In genomic region chr1:163359521-163359920, GRCm38 (mm10) we compare ENCODE assay signal across 22 mouse cellular contexts. TPM values are rescaled to one million over a fixed set of nuclear protein-coding genes. Genes with fewer than 3 reads are reported as not detected.
DNase-seq lines count a peak whose midpoint lies in the region; ATAC-seq and TF ChIP-seq lines count a peak whose summit lies in the region.
"Had no signal": no experiment of that assay in that cellular context is flagged by ENCODE, and none has a peak within 500 bp of the region (broad histone marks: within the 10 kb centered on the region; RNA-seq: fewer than 3 reads in every experiment).

No protein-coding gene starts in this region.

- H3K9me3 ChIP-seq in embryonic facial prominence, embryonic 12.5 days = no peaks in the 10 kb centered on the region
- no peaks in the 10 kb centered on the region for H3K9me3 ChIP-seq in limb, embryonic 10.5 days (replicated peaks)
- no peaks in the 10 kb centered on the region for H3K9me3 ChIP-seq in limb, embryonic 14.5 days (ENCODE audit: control insufficient read depth, low read length)
- H3K9me3 ChIP-seq: heart, embryonic 13.5 days; hindbrain, embryonic 15.5 days had no signal

- no peak for ATAC-seq in embryonic facial prominence, embryonic 12.5 days (ENCODE audit: insufficient number of reproducible peaks, insufficient read depth, low FRiP score, low TSS enrichment)
- ATAC-seq in limb, embryonic 14.5 days (ENCODE audit: low FRiP score, low read depth) = no peak
- ATAC-seq: activated CD4-positive, CD25-positive, alpha-beta regulatory T cell, adult 4 months; forebrain, embryonic 14.5 days; intestine, postnatal 0 days; Patski had no signal

- peak; percentile 61 for DNase-seq in 3T3-L1 (ENCODE audit: low read depth, low spot score)
- DNase-seq in limb, embryonic 10.5 days (ENCODE audit: low spot score) = no peak
- DNase-seq in limb, embryonic 14.5 days (ENCODE audit: low spot score) = no peak
- no peak for DNase-seq in cerebellum, adult 2 months
- DNase-seq in natural killer cell, adult 2 months (ENCODE audit: low spot score in 2 of 2) = no peak
- DNase-seq in heart, adult 8-10 months (ENCODE audit: low spot score) = no peak
- DNase-seq: adrenal gland, adult 8-10 months; adrenal gland, postnatal 36 days; cerebellum, adult 8-10 months; cerebellum, postnatal 14 days; gastrocnemius, adult 2 months; gastrocnemius, postnatal 25 days; heart, postnatal 36 days had no signal

- no peaks in the 10 kb centered on the region for H3K36me3 ChIP-seq in embryonic facial prominence, embryonic 12.5 days
- H3K36me3 ChIP-seq in limb, embryonic 10.5 days = no peaks in the 10 kb centered on the region
- H3K36me3 ChIP-seq in limb, embryonic 14.5 days (ENCODE audit: control insufficient read depth, insufficient read depth, low read length) = no peaks in the 10 kb centered on the region
- H3K36me3 ChIP-seq: heart, embryonic 13.5 days; hindbrain, embryonic 15.5 days had no signal

- peak overlapping the region; percentile 18; the same call in 1 of the 2 replicates for H3K4me3 ChIP-seq in embryonic facial prominence, embryonic 12.5 days
- peak overlapping the region; percentile 46 for H3K4me3 ChIP-seq in limb, embryonic 10.5 days
- H3K4me3 ChIP-seq in limb, embryonic 14.5 days (replicated peaks; ENCODE audit: low read length) = peak overlapping the region; percentile 25
- no peak overlapping the region for H3K4me3 ChIP-seq in cerebellum, adult 2 months (replicated peaks; ENCODE audit: insufficient read depth, low read depth, low read length)
- H3K4me3 ChIP-seq: gastrocnemius, adult 2 months; heart, embryonic 13.5 days; hindbrain, embryonic 15.5 days had no signal

- no peaks in the 10 kb centered on the region for H3K27me3 ChIP-seq in embryonic facial prominence, embryonic 12.5 days
- H3K27me3 ChIP-seq in limb, embryonic 10.5 days (ENCODE audit: low read depth, poor library complexity, severe bottlenecking) = no peaks in the 10 kb centered on the region
- H3K27me3 ChIP-seq in limb, embryonic 14.5 days (ENCODE audit: control insufficient read depth, insufficient read depth, low read length) = no peaks in the 10 kb centered on the region
- H3K27me3 ChIP-seq in cerebellum, adult 2 months (ENCODE audit: control insufficient read depth, insufficient read depth, low read length) = no peaks in the 10 kb centered on the region
- H3K27me3 ChIP-seq: heart, embryonic 13.5 days; hindbrain, embryonic 15.5 days had no signal

- 65% methylated on average over 3 of the region's 3 CpGs for WGBS in embryonic facial prominence, embryonic 12.5 days
- 89% methylated on average over 3 of the region's 3 CpGs for WGBS in limb, embryonic 10.5 days
- WGBS in limb, embryonic 14.5 days = 70% methylated on average over 3 of the region's 3 CpGs
- 71% methylated on average over 3 of the region's 3 CpGs for WGBS in cerebellum, adult 2 months

- H3K4me1 ChIP-seq in embryonic facial prominence, embryonic 12.5 days = peaks cover 34% of the 10 kb centered on the region
- peaks cover 88% of the 10 kb centered on the region for H3K4me1 ChIP-seq in limb, embryonic 10.5 days
- peaks cover 45% of the 10 kb centered on the region for H3K4me1 ChIP-seq in limb, embryonic 14.5 days (ENCODE audit: control insufficient read depth, insufficient read depth, low read length)
- no peaks in the 10 kb centered on the region for H3K4me1 ChIP-seq in cerebellum, adult 2 months (ENCODE audit: control insufficient read depth, insufficient read depth, low read length)
- H3K4me1 ChIP-seq: hindbrain, embryonic 15.5 days had no signal

- peak overlapping the region; percentile 36 for H3K4me2 ChIP-seq in embryonic facial prominence, embryonic 12.5 days (replicated peaks)
- peak overlapping the region; percentile 44; the same call in 1 of the 2 replicates for H3K4me2 ChIP-seq in limb, embryonic 14.5 days (replicated peaks; ENCODE audit: low read depth, low read length, severe bottlenecking)
- H3K4me2 ChIP-seq: heart, embryonic 13.5 days; hindbrain, embryonic 15.5 days had no signal

- no peak for TF ChIP-seq CTCF in cerebellum, adult 2 months (IDR thresholded peaks at IDR 0.05; ENCODE audit: borderline replicate concordance, insufficient read depth, low read depth, low read length)

- no peak for TF ChIP-seq POLR2A in limb, embryonic 14.5 days (IDR thresholded peaks at IDR 0.05; ENCODE audit: borderline replicate concordance, extremely low read depth, insufficient read depth, insufficient read length)
- TF ChIP-seq POLR2A in cerebellum, adult 2 months (IDR thresholded peaks at IDR 0.05; ENCODE audit: borderline replicate concordance, insufficient read depth, low read length) = no peak

- peak overlapping the region; percentile 30 for H3K9ac ChIP-seq in embryonic facial prominence, embryonic 12.5 days
- no peak overlapping the region for H3K9ac ChIP-seq in limb, embryonic 14.5 days (ENCODE audit: low read depth, low read length, severe bottlenecking)
- H3K9ac ChIP-seq: heart, embryonic 13.5 days; hindbrain, embryonic 15.5 days had no signal

- peak overlapping the region; percentile 72 for H3K27ac ChIP-seq in embryonic facial prominence, embryonic 12.5 days
- peak overlapping the region; percentile 83; the same call in 1 of the 2 replicates for H3K27ac ChIP-seq in limb, embryonic 10.5 days
- no peak overlapping the region for H3K27ac ChIP-seq in limb, embryonic 14.5 days (replicated peaks; ENCODE audit: low read depth, low read length)
- H3K27ac ChIP-seq in cerebellum, adult 2 months (ENCODE audit: insufficient read depth, low read length) = no peak overlapping the region
- H3K27ac ChIP-seq: gastrocnemius, adult 2 months; heart, embryonic 13.5 days; hindbrain, embryonic 15.5 days had no signal

RNA-seq across cellular contexts. Expression of gene Gorab, which starts 43.9 kb away (rescaled TPM):
- polyA plus RNA-seq in embryonic facial prominence, embryonic 12.5 days (2016; fragmentation: Nextera tagmentation; extraction: Ambion mirVana) = 39.0 and 40.6 TPM in 2 replicates
- polyA plus RNA-seq in limb, embryonic 10.5 days (2016; fragmentation: Nextera tagmentation; extraction: Ambion mirVana) = 26.3 and 34.3 TPM in 2 replicates
- polyA plus RNA-seq in limb, embryonic 14.5 days (2012; rRNA removed) = 16.7 and 19.6 TPM in 2 replicates
- polyA plus RNA-seq in limb, embryonic 14.5 days (2014; fragmentation: Nextera tagmentation; extraction: Ambion mirVana) = 28.3 and 29.1 TPM in 2 replicates
- 10.4 and 10.7 TPM in 2 replicates for polyA plus RNA-seq in cerebellum, adult 2 months (2012; rRNA removed)
- 1 to 10 TPM; 2.4 to 4.0 (median 3.4) TPM for total RNA-seq in heart, adult 8-10 months (2022)

RNA-seq across cellular contexts. Expression of gene Prrx1, which starts 46.0 kb away (rescaled TPM):
- polyA plus RNA-seq in embryonic facial prominence, embryonic 12.5 days (2016; fragmentation: Nextera tagmentation; extraction: Ambion mirVana) = 180 and 186 TPM in 2 replicates
- 169 and 219 TPM in 2 replicates for polyA plus RNA-seq in limb, embryonic 10.5 days (2016; fragmentation: Nextera tagmentation; extraction: Ambion mirVana)
- 122 and 123 TPM in 2 replicates for polyA plus RNA-seq in limb, embryonic 14.5 days (2012; rRNA removed)
- 114 and 134 TPM in 2 replicates for polyA plus RNA-seq in limb, embryonic 14.5 days (2014; fragmentation: Nextera tagmentation; extraction: Ambion mirVana)
- polyA plus RNA-seq in cerebellum, adult 2 months (2012; rRNA removed) = 4.1 and 4.6 TPM in 2 replicates
- total RNA-seq in heart, adult 8-10 months (2022) = 10 to 100 TPM; 29.1 to 33.6 (median 30.5) TPM
- total RNA-seq: granulocyte monocyte progenitor cell, adult 5-6 weeks; MEL had no signal

Comparison
In these comparisons a context has a peak if more than half of its experiments do, and no peak if none do; other contexts are left out.
1. H3K27ac ChIP-seq: peak in embryonic facial prominence, embryonic 12.5 days (single experiment) and limb, embryonic 10.5 days (single experiment); none in limb, embryonic 14.5 days (single experiment) and cerebellum, adult 2 months (single experiment).
2. RNA of gene Prrx1, which starts 46.0 kb away (polyA plus RNA-seq): 169 to 219 TPM in limb, embryonic 10.5 days, 180 to 186 TPM in embryonic facial prominence, embryonic 12.5 days and 114 to 134 TPM in limb, embryonic 14.5 days; 4.1 to 4.6 TPM in cerebellum, adult 2 months; every median in the first group is over 10 times any median in the second.